ENCODE assay signal across 19 mouse cellular contexts in the genomic region with DNA sequence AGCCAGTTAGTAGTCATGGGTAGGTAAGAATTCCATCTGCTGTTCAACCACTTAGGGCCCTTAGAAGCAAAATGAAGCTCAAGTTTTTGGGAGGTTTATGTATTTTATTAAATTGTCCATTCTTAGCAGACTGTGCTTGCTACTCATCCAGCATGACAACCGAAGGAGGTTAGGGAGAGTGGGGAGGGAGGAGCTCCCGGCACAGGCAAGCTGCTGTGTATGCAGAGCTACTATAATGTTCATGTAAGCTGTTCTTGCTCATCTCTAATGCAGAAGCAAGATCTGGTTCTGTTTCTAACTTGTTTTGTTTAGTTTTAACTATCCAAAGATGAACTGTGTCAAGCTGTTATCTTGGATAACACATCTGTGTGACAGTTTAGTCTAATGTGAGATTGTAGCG.
"Had no signal": no experiment of that assay in that cellular context is flagged by ENCODE, and none has a peak within 500 bp of the region (broad histone marks: within the 10 kb centered on the region; RNA-seq: fewer than 3 reads in every experiment).

No protein-coding gene starts in this region.

- H3K9ac ChIP-seq: limb, embryonic 12.5 days; limb, embryonic 15.5 days; liver, embryonic 15.5 days; midbrain, embryonic 12.5 days; midbrain, embryonic 15.5 days; neural tube, embryonic 13.5 days; stomach, embryonic 15.5 days had no signal

- H3K36me3 ChIP-seq: limb, embryonic 15.5 days; liver, embryonic 15.5 days; midbrain, embryonic 12.5 days; midbrain, embryonic 15.5 days; neural tube, embryonic 13.5 days; stomach, embryonic 15.5 days had no signal

- H3K4me3 ChIP-seq: limb, embryonic 12.5 days; limb, embryonic 15.5 days; liver, embryonic 15.5 days; midbrain, embryonic 12.5 days; midbrain, embryonic 15.5 days; neural tube, embryonic 13.5 days; stomach, embryonic 15.5 days had no signal

- ATAC-seq: intestine, postnatal 0 days; lung, postnatal 0 days; midbrain, embryonic 15.5 days had no signal

- DNase-seq: kidney, adult 2 months; kidney, postnatal 25 days; left cerebral cortex, postnatal 4 days; lung, adult 2 months; right cerebral cortex, postnatal 14 days; spleen, adult 18-20 months; thymus, adult 18-20 months; thymus, postnatal 36 days had no signal

- H3K4me1 ChIP-seq: limb, embryonic 12.5 days; limb, embryonic 15.5 days; midbrain, embryonic 12.5 days; midbrain, embryonic 15.5 days; neural tube, embryonic 13.5 days; stomach, embryonic 15.5 days had no signal

- H3K27ac ChIP-seq: kidney, postnatal 0 days; limb, embryonic 12.5 days; limb, embryonic 15.5 days; liver, embryonic 15.5 days; midbrain, embryonic 12.5 days; midbrain, embryonic 15.5 days; neural tube, embryonic 13.5 days; stomach, embryonic 15.5 days had no signal

- H3K27me3 ChIP-seq: limb, embryonic 12.5 days; limb, embryonic 15.5 days; liver, embryonic 15.5 days; midbrain, embryonic 12.5 days; midbrain, embryonic 15.5 days; neural tube, embryonic 13.5 days; stomach, embryonic 15.5 days had no signal

- H3K9me3 ChIP-seq: limb, embryonic 12.5 days; limb, embryonic 15.5 days; liver, embryonic 15.5 days; midbrain, embryonic 12.5 days; midbrain, embryonic 15.5 days; neural tube, embryonic 13.5 days; stomach, embryonic 15.5 days had no signal

- H3K4me2 ChIP-seq: limb, embryonic 12.5 days; limb, embryonic 15.5 days; liver, embryonic 11.5 days; liver, embryonic 15.5 days; midbrain, embryonic 12.5 days; midbrain, embryonic 15.5 days; neural tube, embryonic 13.5 days; stomach, embryonic 15.5 days had no signal
